Mouse (Mus musculus) lung, postnatal 10 days (tissue): Measurements from ENCODE around the gene Nme8.
A peak's percentile ranks its signal among the peaks of the same experiment; 100 is the strongest.

Experiments used
- DNase-seq: peaks from one replicate; pipeline ENCODE4 v3.0.0; 2021

Gene Nme8

GRCm38 (mm10) chr13:19640203-19640851, 57.3 kb downstream of the Nme8 start:
- peak; percentile 4 for DNase-seq

GRCm38 (mm10) chr13:19636131-19636530, 61.5 kb downstream of the Nme8 start:
- DNase-seq, result peak; percentile 5

GRCm38 (mm10) chr13:19630768-19631709, 66.6 kb downstream of the Nme8 start:
- no peak for DNase-seq

GRCm38 (mm10) chr13:19626473-19626872, 71.1 kb downstream of the Nme8 start:
- no peak for DNase-seq

GRCm38 (mm10) chr13:19624632-19625320, 72.8 kb downstream of the Nme8 start:
- DNase-seq, result no peak

GRCm38 (mm10) chr13:19623228-19623905, 74.2 kb downstream of the Nme8 start:
- no peak for DNase-seq

GRCm38 (mm10) chr13:19622573-19623227, 74.9 kb downstream of the Nme8 start, which contains the start of gene Sfrp4:
TSS of gene Sfrp4 (plus strand) at chr13:19623104.
- DNase-seq, result peak; percentile 68

- DNase-seq, result peak; percentile 79
Measured at GRCm38 (mm10) chr13:19619216-19619927, 78.2 kb downstream of the Nme8 start, which contains the start of gene Epdr1. TSS of gene Epdr1 (minus strand) at chr13:19619927.

- peak; percentile 5 for DNase-seq
Measured at GRCm38 (mm10) chr13:19618841-19619215, 78.8 kb downstream of the Nme8 start.

- no peak for DNase-seq
Measured at GRCm38 (mm10) chr13:19618081-19618480, 79.5 kb downstream of the Nme8 start.

- no peak for DNase-seq
Measured at GRCm38 (mm10) chr13:19614311-19614710, 83.3 kb downstream of the Nme8 start.

GRCm38 (mm10) chr13:19613426-19613825, 84.2 kb downstream of the Nme8 start:
- no peak for DNase-seq

- no peak for DNase-seq
Measured at GRCm38 (mm10) chr13:19612963-19613362, 84.6 kb downstream of the Nme8 start.

GRCm38 (mm10) chr13:19612348-19612747, 85.2 kb downstream of the Nme8 start:
- no peak for DNase-seq

- no peak for DNase-seq
Measured at GRCm38 (mm10) chr13:19608120-19608519, 89.5 kb downstream of the Nme8 start.

GRCm38 (mm10) chr13:19604916-19605315, 92.7 kb downstream of the Nme8 start:
- no peak for DNase-seq

GRCm38 (mm10) chr13:19603719-19604118, 93.9 kb downstream of the Nme8 start:
- no peak for DNase-seq

- DNase-seq, result no peak
Measured at GRCm38 (mm10) chr13:19602531-19602930, 95.1 kb downstream of the Nme8 start.

- DNase-seq, result no peak
Measured at GRCm38 (mm10) chr13:19599242-19599641, 98.4 kb downstream of the Nme8 start.

GRCm38 (mm10) chr13:19595141-19595540, 102.5 kb downstream of the Nme8 start:
- no peak for DNase-seq
